Mouse (Mus musculus) gastrocnemius, adult 18-20 months (tissue): ENCODE data around the gene Mxd4. TPM values are rescaled to one million over a fixed set of nuclear protein-coding genes. Genes with fewer than 3 reads are reported as not detected.

Experiments
- DNase-seq: peaks from one replicate; pipeline ENCODE4 v3.0.0; 2021; ENCODE audit warnings: low spot score
- total RNA-seq, 2 experiments: library from RNA; stranded (reverse); gene quantifications; 2 replicates each; pipeline ENCODE4 v1.2.3; 2021

Mxd4 gene
- total RNA-seq, 2 experiments from 2014 or later = 24.5 to 25.4 TPM

- DNase-seq = no peak
Observed at GRCm38 (mm10) chr5:34197243-34197642, 9.7 kb upstream of the Mxd4 start.

- no peak for DNase-seq
Observed at GRCm38 (mm10) chr5:34196423-34196822, 8.9 kb upstream of the Mxd4 start.

- no peak for DNase-seq
Observed at GRCm38 (mm10) chr5:34195786-34196185, 8.3 kb upstream of the Mxd4 start.

GRCm38 (mm10) chr5:34194975-34195662 lies 7.6 kb upstream of the Mxd4 start:
- no peak for DNase-seq

GRCm38 (mm10) chr5:34194426-34194825 lies 6.9 kb upstream of the Mxd4 start:
- DNase-seq = no peak

- no peak for DNase-seq
Observed at GRCm38 (mm10) chr5:34191843-34192242, 4.3 kb upstream of the Mxd4 start.

GRCm38 (mm10) chr5:34191021-34191420 lies 3.5 kb upstream of the Mxd4 start:
- DNase-seq = no peak

- no peak for DNase-seq
Observed at GRCm38 (mm10) chr5:34189521-34189920, 2.0 kb upstream of the Mxd4 start.

- no peak for DNase-seq
Observed at GRCm38 (mm10) chr5:34188856-34189255, 1.3 kb upstream of the Mxd4 start.

- DNase-seq = peak; percentile 54
Observed at GRCm38 (mm10) chr5:34186961-34187391, 544 bp downstream of the Mxd4 start.

- DNase-seq = no peak
Observed at GRCm38 (mm10) chr5:34186391-34186790, 1.1 kb downstream of the Mxd4 start.

- no peak for DNase-seq
Observed at GRCm38 (mm10) chr5:34185791-34186190, 1.7 kb downstream of the Mxd4 start.

GRCm38 (mm10) chr5:34185051-34185580 lies 2.4 kb downstream of the Mxd4 start:
- DNase-seq = no peak

GRCm38 (mm10) chr5:34183976-34184375 lies 3.5 kb downstream of the Mxd4 start:
- no peak for DNase-seq

- DNase-seq = peak; percentile 63
Observed at GRCm38 (mm10) chr5:34183156-34183880, 4.2 kb downstream of the Mxd4 start.

GRCm38 (mm10) chr5:34182486-34182885 lies 5.0 kb downstream of the Mxd4 start:
- DNase-seq = peak; percentile 40

- no peak for DNase-seq
Observed at GRCm38 (mm10) chr5:34177821-34178220, 9.7 kb downstream of the Mxd4 start.

- DNase-seq = no peak
Observed at GRCm38 (mm10) chr5:34177091-34177490, 10.4 kb downstream of the Mxd4 start.

- no peak for DNase-seq
Observed at GRCm38 (mm10) chr5:34176691-34177090, 10.8 kb downstream of the Mxd4 start.

GRCm38 (mm10) chr5:34175403-34175694 lies 12.2 kb downstream of the Mxd4 start:
- no peak for DNase-seq

- no peak for DNase-seq
Observed at GRCm38 (mm10) chr5:34174550-34175402, 12.7 kb downstream of the Mxd4 start.

GRCm38 (mm10) chr5:34174021-34174420 lies 13.5 kb downstream of the Mxd4 start:
- DNase-seq = no peak
